Mouse (Mus musculus) limb, embryonic 11.5 days (tissue): ENCODE measurements around the gene Prkn. TPM values are rescaled to one million over a fixed set of nuclear protein-coding genes. Genes with fewer than 3 reads are reported as not detected.
"Not testable (repeated sequence)": the region's sequence is repeated elsewhere in the genome, so short reads cannot be mapped to it uniquely, and the experiment has no call there.

ENCODE experiments used
- ATAC-seq: fragments of 200-750 bp; cut with Nextera tagmentation; 2 replicates; pipeline ENCODE4 v1.8.0; 2017; ENCODE audit warnings: low read depth; ENCODE audit not compliant: insufficient number of reproducible peaks, low FRiP score, low TSS enrichment
- DNase-seq: peaks from one replicate; pipeline ENCODE4 v3.0.0-alpha.2; 2015; ENCODE audit warnings: low spot score
- H3K27ac ChIP-seq: fragments of 300-500 bp; sonication (generic); replicated peaks from 2 replicates; pipeline ENCODE4 v1.5.1; 2014; ENCODE audit warnings: low read depth, mild to moderate bottlenecking, low read length
- H3K27me3 ChIP-seq: fragments of 300-500 bp; sonication (generic); 2 replicates; pipeline ENCODE4 v1.6.1; 2014; ENCODE audit warnings: mild to moderate bottlenecking, low read length, mixed read lengths; ENCODE audit not compliant: control insufficient read depth, insufficient read depth
- H3K36me3 ChIP-seq: fragments of 300-500 bp; sonication (generic); 2 replicates; pipeline ENCODE4 v1.6.1; 2014; ENCODE audit warnings: mild to moderate bottlenecking, low read length, moderate library complexity, mixed read lengths; ENCODE audit not compliant: control insufficient read depth, insufficient read depth
- H3K4me1 ChIP-seq: fragments of 300-500 bp; sonication (generic); 2 replicates; pipeline ENCODE4 v1.6.1; 2014; ENCODE audit warnings: low read length, mixed read lengths; ENCODE audit not compliant: control insufficient read depth, insufficient read depth
- H3K4me2 ChIP-seq: fragments of 300-500 bp; sonication (generic); 2 replicates; pipeline ENCODE4 v1.6.1; 2014; ENCODE audit warnings: low read depth, mild to moderate bottlenecking, moderate library complexity; ENCODE audit not compliant: severe bottlenecking
- H3K4me3 ChIP-seq: fragments of 300-500 bp; sonication (generic); 2 replicates; pipeline ENCODE4 v1.5.1; 2014; ENCODE audit warnings: low read depth, low read length
- H3K9ac ChIP-seq: fragments of 300-500 bp; sonication (generic); 2 replicates; pipeline ENCODE4 v1.6.1; 2014; ENCODE audit warnings: mild to moderate bottlenecking, low read length
- H3K9me3 ChIP-seq: fragments of 300-500 bp; sonication (generic); 2 replicates; pipeline ENCODE4 v1.6.1; 2016; ENCODE audit warnings: low read length; ENCODE audit not compliant: control insufficient read depth
- WGBS: fragments of 180-500 bp; shearing (Covaris S2); extraction: QIAGEN DNeasy Blood & Tissue Kit; methylation state at CpG from one replicate; pipeline ENCODE4 v1.1.7; 2014; 5-methylcytosine and 5-hydroxymethylcytosine counted together
- polyA plus RNA-seq: library from polyadenylated mRNA; unstranded; fragments of >200 nt; fragmentation: Nextera tagmentation; extraction: Ambion mirVana; gene quantifications from 2 replicates; pipeline ENCODE4 v1.2.1, GENCODE M21; 2014

The Prkn gene
- polyA plus RNA-seq, 1 experiment from 2014 or later, result 1.2 TPM

DNA sequence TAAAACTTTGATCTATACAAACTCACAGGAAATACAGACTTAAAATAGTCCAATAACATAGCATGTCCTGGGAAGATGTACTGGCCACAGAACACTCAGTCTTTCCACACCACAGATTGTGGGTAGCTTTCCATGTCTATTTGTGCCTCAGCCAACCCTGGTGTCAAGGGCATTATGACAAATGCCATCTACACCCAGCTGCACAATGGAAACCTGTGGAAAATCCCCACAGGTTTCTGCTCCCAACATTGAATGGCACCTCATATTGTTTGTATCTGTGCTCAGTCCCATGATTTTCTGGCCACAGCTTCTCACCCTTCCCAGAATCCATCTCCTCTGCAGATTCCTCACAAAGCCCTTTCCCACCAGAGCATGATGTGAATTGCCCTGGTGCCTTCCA lies 347.2 kb downstream of the Prkn start:
- Histone ChIP-seq H3K27ac (no peak overlapping the region), H3K4me2 (no peak overlapping the region), H3K9me3 (no peaks in the 10 kb centered on the region), H3K4me3 (no peak overlapping the region), H3K4me1 (no peaks in the 10 kb centered on the region), H3K36me3 (no peaks in the 10 kb centered on the region), H3K27me3 (no peaks in the 10 kb centered on the region), H3K9ac (no peak overlapping the region)
- no peak for ATAC-seq
- DNase-seq, result no peak

DNA sequence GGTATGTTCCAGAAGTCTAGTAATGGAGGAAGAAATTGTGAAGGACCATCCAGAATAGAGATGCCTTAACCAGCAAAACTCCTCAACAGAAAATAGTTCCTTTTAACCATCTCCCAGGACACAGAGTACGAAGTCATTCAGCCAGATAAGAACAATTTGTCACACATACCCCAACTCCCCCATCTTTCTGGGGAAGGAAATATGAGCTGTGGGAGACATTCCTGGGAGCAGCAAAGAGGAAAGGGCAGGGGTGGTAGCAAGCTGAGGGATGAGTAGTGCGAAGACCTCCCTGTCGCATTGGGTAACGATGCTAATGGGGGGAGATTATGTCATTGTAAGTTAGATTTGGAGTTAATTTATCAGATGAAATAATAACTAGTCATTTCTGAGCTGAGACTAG lies 348.3 kb downstream of the Prkn start:
- no peaks in the 10 kb centered on the region for H3K36me3 ChIP-seq
- ATAC-seq, result no peak

DNA sequence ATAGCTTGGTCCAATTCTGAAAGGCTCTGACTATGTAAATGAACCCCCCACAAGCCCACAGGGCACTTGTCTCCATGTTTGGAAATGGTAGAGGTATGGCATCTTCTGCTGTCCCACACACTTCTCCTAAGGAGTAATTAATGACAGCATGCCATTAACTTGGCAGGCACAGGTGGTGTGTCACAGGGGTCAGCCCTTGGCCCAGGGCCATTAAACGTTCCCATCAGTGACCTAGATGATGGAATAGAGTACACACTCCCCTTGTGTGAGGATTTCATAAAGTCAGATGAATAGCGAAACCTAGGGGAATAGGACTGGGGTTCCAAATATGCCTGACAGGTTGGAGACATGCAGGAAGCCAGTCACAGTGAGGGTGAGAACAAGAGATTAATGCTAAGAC lies 350.1 kb downstream of the Prkn start:
- Histone ChIP-seq H3K9ac (no peak overlapping the region), H3K9me3 (no peaks in the 10 kb centered on the region), H3K4me2 (no peak overlapping the region), H3K36me3 (no peaks in the 10 kb centered on the region), H3K4me3 (no peak overlapping the region), H3K27me3 (no peaks in the 10 kb centered on the region), H3K27ac (no peak overlapping the region), H3K4me1 (no peaks in the 10 kb centered on the region)
- whole genome bisulfite sequencing, result 49% methylated on average over 2 of the region's 2 CpGs
- DNase-seq (no peak), ATAC-seq (no peak)

More for the DNA sequence above, 348.3 kb downstream of the Prkn start:
- Histone ChIP-seq H3K9ac (no peak overlapping the region), H3K4me1 (no peaks in the 10 kb centered on the region), H3K4me3 (no peak overlapping the region), H3K27me3 (no peaks in the 10 kb centered on the region), H3K4me2 (no peak overlapping the region), H3K27ac (no peak overlapping the region), H3K9me3 (no peaks in the 10 kb centered on the region)
- 86% methylated on average over 4 of the region's 4 CpGs for WGBS
- no peak for DNase-seq

DNA sequence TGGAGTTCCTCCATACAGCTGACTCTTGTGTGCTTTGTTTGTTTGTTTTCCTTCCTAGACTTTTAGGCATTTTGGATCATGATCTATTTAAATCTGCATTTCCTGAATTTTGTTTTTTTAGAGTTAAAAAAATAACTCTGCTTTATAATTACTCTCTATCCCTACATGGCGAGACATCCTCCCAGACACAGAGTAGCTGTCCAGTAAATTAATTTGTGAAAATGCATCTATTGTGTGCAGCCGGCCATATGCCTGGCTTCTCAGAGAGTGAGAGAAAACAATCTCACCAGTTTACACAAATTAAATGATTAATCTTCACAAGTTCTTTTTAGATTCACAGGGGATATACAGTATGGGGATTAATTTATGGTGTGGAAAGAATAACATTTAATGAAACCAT lies 357.9 kb downstream of the Prkn start:
- H3K27me3 ChIP-seq, result no peaks in the 10 kb centered on the region
- H3K27ac ChIP-seq, result no peak overlapping the region
- DNase-seq, result no peak
- 76% methylated on average over 2 of the region's 2 CpGs for WGBS
- no peaks in the 10 kb centered on the region for H3K4me1 ChIP-seq
- H3K4me3 ChIP-seq, result no peak overlapping the region
- no peaks in the 10 kb centered on the region for H3K9me3 ChIP-seq
- ATAC-seq, result no peak
- H3K36me3 ChIP-seq, result no peaks in the 10 kb centered on the region
- no peak overlapping the region for H3K9ac ChIP-seq
- H3K4me2 ChIP-seq, result no peak overlapping the region

DNA sequence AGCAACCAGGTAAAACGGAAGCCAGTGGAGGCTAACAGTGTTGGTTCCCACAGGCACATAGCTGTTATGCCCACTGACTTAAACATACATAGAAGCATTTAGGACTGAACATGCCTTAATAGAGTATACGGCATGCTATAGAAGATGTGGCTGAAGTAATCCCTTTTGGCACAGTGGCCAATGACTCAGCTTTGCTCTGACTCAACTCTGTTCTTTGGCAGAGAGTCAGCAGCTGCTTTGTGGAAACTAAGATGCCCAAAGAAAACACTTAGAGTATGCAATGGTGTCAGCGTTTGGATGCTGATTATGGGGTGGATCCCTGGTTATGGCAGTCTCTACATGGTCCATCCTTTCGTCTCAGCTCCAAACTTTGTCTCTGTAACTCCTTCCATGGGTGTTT lies 368.9 kb downstream of the Prkn start:
- H3K36me3 ChIP-seq, DNase-seq, ATAC-seq, H3K4me2 ChIP-seq, H3K4me3 ChIP-seq, H3K9ac ChIP-seq, H3K27me3 ChIP-seq, H3K27ac ChIP-seq, H3K4me1 ChIP-seq, H3K9me3 ChIP-seq: not testable (repeated sequence)
- WGBS, result 91% methylated on average over 4 of the region's 4 CpGs

DNA sequence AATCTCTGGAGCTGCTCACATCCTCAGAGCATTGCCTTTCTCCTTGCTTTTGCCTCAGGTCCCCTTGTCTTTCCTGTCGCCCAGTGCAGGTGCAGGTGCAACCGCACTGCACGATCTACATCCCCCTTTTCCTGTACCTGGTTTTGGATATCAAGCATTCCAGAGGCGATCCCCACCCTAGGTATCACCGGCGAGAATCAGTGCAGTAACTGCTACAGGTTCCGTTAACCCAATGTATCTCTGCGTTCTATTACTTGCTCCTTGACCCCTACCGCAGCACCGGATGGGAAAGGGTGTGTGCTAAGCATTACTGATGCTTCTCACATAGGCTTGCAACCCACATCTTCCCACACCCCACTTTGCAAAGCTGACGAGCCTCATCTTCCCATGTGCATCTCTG lies 370.8 kb downstream of the Prkn start:
- H3K27me3 ChIP-seq, result no peaks in the 10 kb centered on the region
- 87% methylated on average over 11 of the region's 11 CpGs for WGBS
- no peak overlapping the region for H3K4me2 ChIP-seq
- H3K9me3 ChIP-seq, result no peaks in the 10 kb centered on the region
- H3K4me3 ChIP-seq, result no peak overlapping the region
- no peak for DNase-seq
- no peak for ATAC-seq
- no peak overlapping the region for H3K27ac ChIP-seq
- no peaks in the 10 kb centered on the region for H3K36me3 ChIP-seq
- H3K4me1 ChIP-seq, result no peaks in the 10 kb centered on the region
- H3K9ac ChIP-seq, result no peak overlapping the region

DNA sequence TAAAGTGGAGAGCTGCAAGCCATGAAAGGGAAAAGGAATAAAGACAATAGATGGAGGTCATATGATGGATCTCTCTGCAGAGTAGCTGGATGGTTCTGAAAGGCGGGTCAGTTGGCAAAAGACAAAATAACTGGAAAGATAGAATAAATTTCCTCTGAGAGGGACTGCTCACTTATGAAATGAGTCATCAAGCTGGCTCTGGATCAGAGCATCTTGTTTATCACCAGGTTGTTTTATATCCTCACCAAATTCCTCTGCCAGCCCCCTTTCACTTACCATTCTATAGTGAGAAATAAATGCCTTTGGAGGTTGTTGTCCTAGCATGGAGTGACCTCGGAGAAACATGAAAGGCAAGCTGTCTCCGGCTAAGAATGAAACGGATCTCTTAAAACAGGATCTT lies 371.4 kb downstream of the Prkn start:
- Histone ChIP-seq H3K4me1 (no peaks in the 10 kb centered on the region), H3K27ac (no peak overlapping the region), H3K9me3 (no peaks in the 10 kb centered on the region), H3K4me3 (no peak overlapping the region), H3K27me3 (no peaks in the 10 kb centered on the region), H3K4me2 (no peak overlapping the region), H3K9ac (no peak overlapping the region), H3K36me3 (no peaks in the 10 kb centered on the region)
- ATAC-seq (no peak), DNase-seq (no peak)
- WGBS, result 63% methylated on average over 4 of the region's 4 CpGs

DNA sequence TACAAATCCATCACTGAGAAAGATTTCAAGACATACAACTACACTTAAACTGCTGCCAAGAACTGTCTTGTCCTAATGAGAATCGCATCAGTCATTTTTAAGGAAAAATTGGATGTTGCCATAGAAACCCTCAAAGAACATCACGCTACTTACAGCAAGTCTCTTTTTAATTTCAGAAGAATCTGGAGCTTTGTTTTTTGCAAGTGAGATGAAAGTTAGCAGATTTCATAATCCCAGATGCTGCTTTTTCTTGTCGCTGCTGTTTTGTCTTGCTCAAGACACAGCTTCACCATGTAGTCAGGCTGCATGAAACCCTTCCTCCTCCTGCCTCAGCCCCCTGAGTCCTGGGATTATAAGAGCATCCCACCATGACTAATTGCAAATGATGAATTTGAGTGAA lies 373.5 kb downstream of the Prkn start:
- DNase-seq, result no peak

DNA sequence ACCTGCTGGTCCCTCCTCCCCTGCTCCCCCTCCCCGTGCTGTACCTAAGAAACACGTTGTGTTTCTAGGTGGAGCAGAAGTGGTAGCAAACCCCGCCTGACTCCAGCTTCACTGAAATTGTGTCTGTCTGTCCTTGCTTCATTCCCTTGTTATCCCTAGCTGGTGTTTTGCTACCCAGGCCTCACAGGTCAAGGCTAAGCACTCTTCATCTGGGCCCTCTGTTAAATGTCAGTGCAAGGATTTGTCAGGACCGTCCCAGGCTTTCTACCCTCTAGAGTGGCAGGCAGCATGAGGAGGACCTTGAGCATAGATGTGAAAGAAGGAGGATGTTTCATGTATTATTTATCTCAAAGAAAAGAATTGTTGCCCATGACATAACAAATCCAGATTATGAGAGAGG lies 388.8 kb downstream of the Prkn start:
- ATAC-seq, result no peak
- DNase-seq, result no peak
- Histone ChIP-seq H3K9ac (no peak overlapping the region), H3K4me3 (no peak overlapping the region), H3K9me3 (no peaks in the 10 kb centered on the region), H3K36me3 (no peaks in the 10 kb centered on the region), H3K4me1 (no peaks in the 10 kb centered on the region), H3K27ac (no peak overlapping the region), H3K27me3 (no peaks in the 10 kb centered on the region), H3K4me2 (no peak overlapping the region)
- WGBS, result 80% methylated on average over 4 of the region's 4 CpGs

More for the DNA sequence above, 373.5 kb downstream of the Prkn start:
- no peak overlapping the region for H3K4me3 ChIP-seq
- no peak overlapping the region for H3K4me2 ChIP-seq
- no peak overlapping the region for H3K27ac ChIP-seq
- H3K4me1 ChIP-seq, result no peaks in the 10 kb centered on the region
- ATAC-seq, result no peak
- H3K9ac ChIP-seq, result no peak overlapping the region
- no peaks in the 10 kb centered on the region for H3K27me3 ChIP-seq
- H3K36me3 ChIP-seq, result no peaks in the 10 kb centered on the region
- WGBS, result 91% methylated on average over 3 of the region's 3 CpGs
- no peaks in the 10 kb centered on the region for H3K9me3 ChIP-seq
